Mouse (Mus musculus) heart, adult 2 months (tissue): ENCODE results near the gene Mgat5.

ENCODE experiments used
- CTCF ChIP-seq: fragments of 200-600 bp; IDR thresholded peaks from 2 replicates; pipeline ENCODE4 v1.8.1; 2022; ENCODE audit warnings: antibody characterized with exemption, mild to moderate bottlenecking, moderate library complexity
- EP300 ChIP-seq: fragments of 200-500 bp; IDR thresholded peaks from 2 replicates; pipeline ENCODE4 v1.6.1; 2011; ENCODE audit warnings: low read depth, low read length, control low read depth; ENCODE audit not compliant: insufficient read depth
- POLR2A ChIP-seq: fragments of 200-500 bp; IDR thresholded peaks from 2 replicates; pipeline ENCODE4 v1.6.1; 2011; ENCODE audit warnings: mild to moderate bottlenecking, low read depth, low read length, control low read depth; ENCODE audit not compliant: insufficient read depth

GRCm38 (mm10) chr1:127233191-127233651 lies 28.4 kb downstream of the Mgat5 start:
- TF ChIP-seq EP300 (no peak), POLR2A (no peak), CTCF (no peak)
